Mouse (Mus musculus): Measurements from ENCODE around the gene Olfr1084. TPM values are rescaled to one million over a fixed set of nuclear protein-coding genes. Genes with fewer than 3 reads are reported as not detected.
"Not testable (repeated sequence)": the region's sequence is repeated elsewhere in the genome, so short reads cannot be mapped to it uniquely, and the experiment has no call there.

The Olfr1084 gene
- polyA plus RNA-seq (2012; rRNA removed): not detected in 2 replicates

DNA sequence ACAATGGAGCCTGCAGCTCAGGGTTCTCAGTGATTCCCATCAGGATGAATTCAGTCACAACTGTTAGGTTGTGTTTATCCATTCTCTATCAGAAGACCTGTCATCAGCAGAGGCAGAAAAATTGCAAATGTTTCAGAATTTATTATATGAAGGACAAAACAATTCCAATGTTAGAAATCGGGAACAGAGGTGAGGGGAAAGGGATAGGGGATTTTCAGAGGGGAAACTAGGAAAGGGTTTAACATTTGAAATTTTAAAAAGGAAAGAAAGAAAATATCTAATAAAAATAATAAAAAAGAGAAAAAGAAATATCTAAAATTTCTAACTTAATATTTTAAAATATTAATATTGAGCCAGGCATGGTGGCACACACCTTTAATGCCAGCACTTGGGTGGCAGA is at the start of gene Olfr1084:
Olfr1084 (minus strand) TSS at position 101 of the 400 bp plus-strand sequence.
- not testable (repeated sequence) for H3K27ac ChIP-seq (ENCODE audit: insufficient read depth, low read length); H3K4me3 ChIP-seq (ENCODE audit: insufficient read depth, low read length); H3K4me1 ChIP-seq (ENCODE audit: control insufficient read depth, insufficient read depth, low read length)

DNA sequence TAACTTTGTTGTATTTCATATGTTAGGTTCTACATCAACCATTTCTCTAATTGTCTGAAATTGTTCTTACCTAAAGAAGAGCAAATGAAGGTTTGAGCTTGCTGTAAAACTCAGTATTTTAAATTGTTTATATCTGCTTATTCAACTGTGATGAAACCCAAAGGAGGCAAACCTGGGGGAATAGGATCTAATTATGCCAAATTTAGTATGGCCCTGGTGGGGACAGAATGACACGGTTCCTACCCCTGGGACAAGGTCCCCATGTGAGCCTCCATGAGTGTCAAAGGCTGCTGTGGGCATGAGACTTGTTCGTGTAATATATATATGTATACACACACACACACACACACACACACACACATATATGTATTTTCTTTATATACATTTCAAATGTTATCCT is 40.5 kb upstream of the Olfr1084 start, which contains the start of gene Olfr1086:
Olfr1086 (minus strand) TSS at position 101 of the 400 bp plus-strand sequence.
- Histone ChIP-seq H3K4me1 (ENCODE audit: control insufficient read depth, insufficient read depth, low read length) (no peaks in the 10 kb centered on the region), H3K4me3 (ENCODE audit: insufficient read depth, low read length) (no peak within 1 kb of the TSS), H3K27ac (ENCODE audit: insufficient read depth, low read length) (no peak within 1 kb of the TSS)
- TF ChIP-seq CTCF (IDR thresholded peaks at IDR 0.05; ENCODE audit: extremely low read depth, insufficient read depth, low read length) (no peak), POLR2A (IDR thresholded peaks at IDR 0.05; ENCODE audit: extremely low read depth, insufficient read depth, low read length) (no peak)

DNA sequence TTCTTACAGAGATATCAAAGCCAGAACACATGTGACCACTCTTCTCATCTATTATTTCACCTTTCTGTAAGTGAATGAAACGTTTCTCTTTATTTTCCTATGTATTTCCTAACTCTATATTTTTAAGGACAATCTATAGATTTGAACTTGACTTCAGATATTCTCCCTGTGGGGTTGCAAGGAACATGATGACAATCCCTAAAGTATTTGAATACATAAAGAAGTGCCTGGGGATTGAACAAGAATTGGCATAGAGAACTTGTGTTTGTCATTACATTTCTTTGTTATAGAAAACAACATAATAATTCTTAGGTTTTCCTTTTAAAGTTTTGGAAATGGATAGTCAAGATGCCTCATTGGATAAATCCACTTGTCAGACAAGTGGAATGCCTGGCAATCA is 22.4 kb upstream of the Olfr1084 start, which contains the start of gene Olfr1085:
Olfr1085 (minus strand) TSS at position 101 of the 400 bp plus-strand sequence.
- Histone ChIP-seq H3K4me1 (ENCODE audit: control insufficient read depth, insufficient read depth, low read length) (no peaks in the 10 kb centered on the region), H3K4me3 (ENCODE audit: insufficient read depth, low read length) (no peak within 1 kb of the TSS), H3K27ac (ENCODE audit: insufficient read depth, low read length) (no peak within 1 kb of the TSS)
- no peak for TF ChIP-seq POLR2A (IDR thresholded peaks at IDR 0.05; ENCODE audit: extremely low read depth, insufficient read depth, low read length)
- no peak for TF ChIP-seq CTCF (IDR thresholded peaks at IDR 0.05; ENCODE audit: extremely low read depth, insufficient read depth, low read length)

DNA sequence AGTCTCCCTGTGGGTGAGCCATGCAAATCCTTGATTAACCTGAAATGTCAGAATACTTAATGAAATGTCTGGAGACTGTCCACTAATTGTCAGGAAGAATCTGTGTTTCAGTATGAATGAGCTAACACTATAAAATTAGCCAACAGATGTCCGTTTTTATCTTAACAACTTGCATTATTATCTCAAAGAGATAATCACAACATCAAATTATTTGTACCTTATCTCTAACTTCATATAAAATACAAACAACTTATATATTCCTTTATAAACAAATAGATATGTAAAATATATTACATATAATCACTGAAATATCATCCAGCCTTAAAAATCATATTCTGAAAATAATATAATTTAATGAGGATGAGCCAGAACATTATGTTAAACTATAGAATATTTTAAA is 40.7 kb downstream of the Olfr1084 start, which contains the start of gene Olfr1082:
Olfr1082 (minus strand) TSS at position 101 of the 400 bp plus-strand sequence.
- H3K4me1 ChIP-seq (ENCODE audit: control insufficient read depth, insufficient read depth, low read length); H3K27ac ChIP-seq (ENCODE audit: insufficient read depth, low read length); H3K4me3 ChIP-seq (ENCODE audit: insufficient read depth, low read length): not testable (repeated sequence)

Other genes with a start within 250 kb of the Olfr1084 start
- gene Olfr1061, start 225.7 kb downstream of the Olfr1084 start, polyA plus RNA-seq (2012; rRNA removed): not detected in 2 replicates
- gene Olfr1062, start 213.0 kb downstream of the Olfr1084 start, polyA plus RNA-seq (2012; rRNA removed): not detected in 2 replicates
- not detected in 2 replicates for gene Olfr1065, start 189.1 kb downstream of the Olfr1084 start, polyA plus RNA-seq (2012; rRNA removed)
- not detected in 2 replicates for gene Olfr1066, start 183.5 kb downstream of the Olfr1084 start, polyA plus RNA-seq (2012; rRNA removed)
- not detected in 2 replicates for gene Olfr228, start 152.3 kb downstream of the Olfr1084 start, polyA plus RNA-seq (2012; rRNA removed)
- gene Olfr1076, start 131.3 kb downstream of the Olfr1084 start, polyA plus RNA-seq (2012; rRNA removed): not detected in 2 replicates
- gene Olfr1079, start 97.2 kb downstream of the Olfr1084 start, polyA plus RNA-seq (2012; rRNA removed): not detected in 2 replicates
- not detected in 2 replicates for gene Olfr1080, start 81.5 kb downstream of the Olfr1084 start, polyA plus RNA-seq (2012; rRNA removed)
- not detected in 2 replicates for gene Olfr1082, start 40.8 kb downstream of the Olfr1084 start, polyA plus RNA-seq (2012; rRNA removed)
- gene Olfr1085, start 22.3 kb upstream of the Olfr1084 start, polyA plus RNA-seq (2012; rRNA removed): not detected in 2 replicates
- gene Olfr1086, start 40.4 kb upstream of the Olfr1084 start, polyA plus RNA-seq (2012; rRNA removed): not detected in 2 replicates
- not detected in 2 replicates for gene Olfr1087, start 58.7 kb upstream of the Olfr1084 start, polyA plus RNA-seq (2012; rRNA removed)
- gene Olfr1089, start 94.0 kb upstream of the Olfr1084 start, polyA plus RNA-seq (2012; rRNA removed): not detected in 2 replicates
- not detected in 2 replicates for gene Olfr1090, start 119.3 kb upstream of the Olfr1084 start, polyA plus RNA-seq (2012; rRNA removed)
- gene Olfr1093, start 142.8 kb upstream of the Olfr1084 start, polyA plus RNA-seq (2012; rRNA removed): not detected in 2 replicates
- not detected in 2 replicates for gene Olfr141, start 170.3 kb upstream of the Olfr1084 start, polyA plus RNA-seq (2012; rRNA removed)
- gene Olfr1094, start 184.9 kb upstream of the Olfr1084 start, polyA plus RNA-seq (2012; rRNA removed): not detected in 2 replicates
- gene Olfr1095, start 212.0 kb upstream of the Olfr1084 start, polyA plus RNA-seq (2012; rRNA removed): not detected in 2 replicates
- gene Gm13723, start 235.1 kb upstream of the Olfr1084 start, polyA plus RNA-seq (2012; rRNA removed): not detected in 2 replicates

Measured in cortical plate, adult 2 months (tissue).